Mouse (Mus musculus) thymus, adult 2 months (tissue): ENCODE results near the gene Psmd4.

Experiments used
- CTCF ChIP-seq: fragments of 200-500 bp; IDR thresholded peaks from 2 replicates; pipeline ENCODE4 v1.5.1; 2012; ENCODE audit warnings: mild to moderate bottlenecking, control low read depth, low read length, moderate library complexity, borderline replicate concordance; ENCODE audit not compliant: control insufficient read depth, poor library complexity, insufficient read depth; ENCODE audit errors: extremely low read depth
- POLR2A ChIP-seq: fragments of 200-500 bp; IDR thresholded peaks from 2 replicates; pipeline ENCODE4 v1.6.1; 2012; ENCODE audit warnings: mild to moderate bottlenecking, low read length, control low read depth, moderate library complexity; ENCODE audit not compliant: control insufficient read depth, poor library complexity, insufficient read depth; ENCODE audit errors: extremely low read depth

DNA sequence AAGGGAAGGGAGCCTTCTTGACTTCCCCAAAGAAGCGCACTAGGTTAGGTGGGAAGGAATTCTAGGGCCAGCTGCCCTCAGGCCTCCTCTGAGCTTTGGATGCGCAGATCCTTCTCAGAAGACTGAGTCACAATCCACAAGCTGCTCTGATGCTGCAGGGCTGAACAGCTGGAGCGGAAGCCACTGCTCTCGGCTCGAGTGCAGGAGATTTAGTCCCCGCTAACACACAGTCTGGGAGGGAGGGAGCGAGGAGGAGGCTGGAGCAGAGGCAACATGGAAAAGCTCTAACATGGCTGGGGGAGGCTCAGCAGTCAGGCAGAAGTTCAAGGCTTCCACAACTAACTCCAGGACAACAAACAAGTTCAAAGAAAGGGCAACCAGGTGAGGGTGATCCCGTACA lies 15.7 kb upstream of the Psmd4 start:
- TF ChIP-seq CTCF (no peak), POLR2A (no peak)
